Mouse (Mus musculus) liver, postnatal 0 days (tissue): ENCODE data around the gene Otulin. TPM values are rescaled to one million over a fixed set of nuclear protein-coding genes. Genes with fewer than 3 reads are reported as not detected.

Experiments
- ATAC-seq: fragments of 200-750 bp; cut with Nextera tagmentation; 2 replicates; pipeline ENCODE4 v1.8.0; 2017; ENCODE audit warnings: mild to moderate bottlenecking, moderate library complexity
- DNase-seq: peaks from one replicate; pipeline ENCODE4 v3.0.0-alpha.2; 2016
- H3K27ac ChIP-seq: fragments of 300-500 bp; sonication (generic); 2 replicates; pipeline ENCODE4 v1.5.1; 2014; ENCODE audit warnings: antibody characterized with exemption, moderate library complexity, mild to moderate bottlenecking, low read depth
- H3K27me3 ChIP-seq: fragments of 300-500 bp; sonication (generic); 2 replicates; pipeline ENCODE4 v1.6.1; 2014; ENCODE audit warnings: low read length, control low read depth, mixed read lengths; ENCODE audit not compliant: insufficient read depth
- H3K36me3 ChIP-seq: fragments of 300-500 bp; sonication (generic); replicated peaks from 2 replicates; pipeline ENCODE4 v1.6.1; 2014; ENCODE audit warnings: mild to moderate bottlenecking, control low read depth, low read length, moderate library complexity, mixed read lengths; ENCODE audit not compliant: insufficient read depth
- H3K4me1 ChIP-seq: fragments of 300-500 bp; sonication (generic); 2 replicates; pipeline ENCODE4 v1.6.1; 2014; ENCODE audit warnings: antibody characterized with exemption, mild to moderate bottlenecking, control low read depth; ENCODE audit not compliant: insufficient read depth
- H3K4me2 ChIP-seq: fragments of 300-500 bp; sonication (generic); 2 replicates; pipeline ENCODE4 v1.6.1; 2014; ENCODE audit warnings: low read depth, mild to moderate bottlenecking, low read length, moderate library complexity, mixed read lengths
- H3K4me3 ChIP-seq: fragments of 300-500 bp; sonication (generic); 2 replicates; pipeline ENCODE4 v1.5.1; 2014; ENCODE audit warnings: low read depth, low read length
- H3K9ac ChIP-seq: fragments of 300-500 bp; sonication (generic); replicated peaks from 2 replicates; pipeline ENCODE4 v1.6.1; 2014; ENCODE audit warnings: mild to moderate bottlenecking, moderate library complexity
- H3K9me3 ChIP-seq: fragments of 300-500 bp; sonication (generic); 2 replicates; pipeline ENCODE4 v1.6.1; 2016; ENCODE audit warnings: mild to moderate bottlenecking, control low read depth, low read length, mixed read lengths
- CTCF ChIP-seq: sonication (generic); IDR thresholded peaks from 2 replicates; pipeline ENCODE4 v1.5.1; 2016; ENCODE audit warnings: antibody characterized with exemption, low read depth
- EP300 ChIP-seq: IDR thresholded peaks from 2 replicates; pipeline ENCODE4 v1.6.1; 2016; ENCODE audit warnings: antibody characterized with exemption, low read depth, mild to moderate bottlenecking
- WGBS: fragments of 180-500 bp; shearing (Covaris S2); extraction: QIAGEN DNeasy Blood & Tissue Kit; methylation state at CpG from one replicate; pipeline ENCODE4 v1.1.7; 2014; ENCODE audit not compliant: insufficient replicate concordance; 5-methylcytosine and 5-hydroxymethylcytosine counted together
- polyA plus RNA-seq: library from polyadenylated mRNA; unstranded; fragments of >200 nt; fragmentation: Nextera tagmentation; extraction: Ambion mirVana; gene quantifications from 2 replicates; pipeline ENCODE4 v1.2.1, GENCODE M21; 2015

Otulin gene
- 20.8 and 23.5 TPM in 2 replicates for polyA plus RNA-seq

DNA sequence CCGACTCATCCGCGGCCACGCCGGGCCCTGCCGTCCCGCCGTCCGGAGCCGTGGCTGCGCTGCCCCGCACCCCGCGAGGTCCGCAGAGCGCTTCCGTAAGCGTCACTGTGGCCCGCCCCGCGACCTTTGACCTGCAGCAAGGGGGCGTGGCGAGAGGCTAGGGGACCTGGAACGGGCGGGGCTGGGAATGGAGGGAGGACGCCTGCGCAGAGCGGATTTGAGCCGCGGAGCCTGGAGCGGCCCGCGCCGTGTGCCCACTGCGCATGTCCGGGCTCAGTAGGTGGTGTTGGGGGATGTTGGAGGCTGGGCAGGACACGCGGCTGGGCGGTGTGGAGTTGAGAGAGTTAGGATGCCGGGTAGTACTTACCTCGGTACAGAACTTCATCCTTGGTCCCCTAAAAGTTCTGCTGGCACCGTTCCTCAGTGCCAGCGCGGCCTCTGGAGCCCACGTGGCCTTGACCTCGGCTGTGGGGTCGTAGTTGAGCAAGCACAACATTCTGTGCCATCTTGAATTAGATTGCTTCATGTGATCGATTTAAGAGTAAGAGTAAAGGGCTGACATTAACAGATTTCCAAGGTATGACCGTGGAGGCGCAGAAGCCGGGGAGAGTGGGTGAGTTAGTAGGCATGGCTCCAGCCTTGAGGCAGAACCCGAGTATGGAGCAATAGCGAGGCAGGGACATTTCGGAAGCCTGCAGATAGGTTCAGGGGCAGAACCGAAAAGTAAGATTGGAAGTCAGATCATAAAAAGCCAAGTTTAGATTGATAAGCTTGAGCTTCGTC, at the start of gene Otulin:
TSS of gene Otulin (minus strand) at position 93 of the 783 bp plus-strand sequence.
- peaks cover 39% of the 10 kb centered on the region for H3K4me1 ChIP-seq
- WGBS = 7% methylated on average over 56 of the region's 56 CpGs

DNA sequence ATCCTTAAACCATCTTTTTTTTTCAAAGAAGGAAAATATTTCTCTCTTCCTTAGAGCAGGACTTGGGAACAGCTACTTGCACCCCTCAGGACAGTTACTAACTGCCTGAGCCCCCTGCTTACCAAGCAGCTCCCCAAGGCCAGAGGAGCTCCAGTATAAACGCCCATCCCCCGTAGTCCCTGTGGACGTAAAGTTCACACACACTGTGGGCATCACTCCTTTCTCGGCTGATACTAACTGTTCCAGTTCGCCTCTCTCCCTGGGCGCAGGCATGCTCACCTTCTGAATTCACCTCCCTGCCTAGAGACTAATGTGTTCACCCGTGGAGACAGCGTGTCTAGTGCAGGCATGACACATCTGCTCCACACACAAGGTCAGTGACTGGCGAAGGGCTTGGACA, 48.0 kb upstream of the Otulin start:
- 68% methylated on average over 9 of the region's 9 CpGs for WGBS
- H3K4me1 ChIP-seq = peaks cover 8% of the 10 kb centered on the region
- TF ChIP-seq CTCF (no peak), EP300 (no peak)
- no peak overlapping the region for H3K9ac ChIP-seq
- no peak overlapping the region for H3K4me2 ChIP-seq
- no peaks in the 10 kb centered on the region for H3K9me3 ChIP-seq
- no peak for ATAC-seq
- H3K4me3 ChIP-seq = no peak overlapping the region
- DNase-seq = no peak
- peaks cover 3% of the 10 kb centered on the region; the same call in 1 of the 2 replicates for H3K27me3 ChIP-seq
- no peaks in the 10 kb centered on the region for H3K36me3 ChIP-seq
- H3K27ac ChIP-seq = no peak overlapping the region

More for the DNA sequence above, at the start of gene Otulin:
- H3K27me3 ChIP-seq = no peaks in the 10 kb centered on the region
- peak within 1 kb of the TSS; percentile 97 for H3K9ac ChIP-seq
- TF ChIP-seq EP300 (no peak), CTCF (peak; percentile 24; the same call in 1 of the 2 replicates)
- DNase-seq (peak; percentile 99), ATAC-seq (peak; percentile 95)
- no peaks in the 10 kb centered on the region for H3K9me3 ChIP-seq
- peak within 1 kb of the TSS; percentile 89 for H3K27ac ChIP-seq
- H3K36me3 ChIP-seq = peaks cover 4% of the 10 kb centered on the region; the same call in 1 of the 2 replicates
- H3K4me2 ChIP-seq = peak within 1 kb of the TSS; percentile 85
- peak within 1 kb of the TSS; percentile 86 for H3K4me3 ChIP-seq

DNA sequence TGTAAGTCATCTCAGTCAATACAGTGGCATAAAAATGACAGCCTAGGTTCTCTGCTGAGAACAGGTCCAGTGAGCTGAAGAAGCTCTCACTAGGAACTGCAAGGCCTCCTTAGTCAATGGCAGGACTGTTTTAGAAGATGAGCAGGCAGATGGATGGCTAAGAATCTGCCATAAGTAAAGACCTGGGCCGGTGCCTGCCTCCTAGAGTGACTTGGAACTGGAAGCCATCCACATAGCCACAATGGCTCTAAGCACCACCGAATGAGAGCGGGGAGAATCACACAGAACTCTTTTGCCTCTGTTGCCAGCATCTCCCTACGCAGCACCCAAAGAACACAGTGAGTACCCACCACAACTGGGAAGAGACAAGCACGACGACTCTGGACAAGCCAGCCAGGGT, 47.3 kb upstream of the Otulin start:
- peaks cover 3% of the 10 kb centered on the region; the same call in 1 of the 2 replicates for H3K27me3 ChIP-seq
- TF ChIP-seq EP300 = no peak
- TF ChIP-seq CTCF = no peak
- H3K36me3 ChIP-seq = no peaks in the 10 kb centered on the region
- WGBS = 72% methylated on average over 6 of the region's 6 CpGs
- H3K4me1 ChIP-seq = peaks cover 8% of the 10 kb centered on the region
- no peaks in the 10 kb centered on the region for H3K9me3 ChIP-seq
- H3K4me2 ChIP-seq = no peak overlapping the region
- H3K9ac ChIP-seq = no peak overlapping the region
- H3K4me3 ChIP-seq = no peak overlapping the region
- ATAC-seq = no peak
- DNase-seq = no peak
- H3K27ac ChIP-seq = no peak overlapping the region

DNA sequence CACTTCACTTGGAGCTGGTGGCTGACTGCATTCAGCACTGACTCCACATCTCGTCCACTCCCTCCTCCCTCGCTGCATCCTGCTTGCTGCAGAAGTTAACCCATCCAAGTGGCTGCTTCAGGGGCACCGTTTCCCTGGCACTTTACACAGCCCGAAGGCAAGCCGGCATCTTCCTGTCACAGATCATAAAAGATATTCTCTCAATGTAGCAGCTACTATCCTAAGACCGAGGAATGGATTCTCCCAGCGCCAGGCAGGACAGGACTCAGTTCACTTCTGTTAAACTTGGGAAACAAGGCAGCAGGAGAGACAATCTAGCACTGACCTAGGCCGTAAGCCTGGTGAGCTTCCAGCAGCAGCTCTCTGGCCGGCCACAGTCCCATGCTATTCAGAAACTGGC, 45.7 kb upstream of the Otulin start:
- Histone ChIP-seq H3K9ac (no peak overlapping the region), H3K36me3 (no peaks in the 10 kb centered on the region), H3K4me1 (peaks cover 6% of the 10 kb centered on the region), H3K4me3 (no peak overlapping the region), H3K9me3 (no peaks in the 10 kb centered on the region), H3K27me3 (peaks cover 3% of the 10 kb centered on the region; the same call in 1 of the 2 replicates), H3K27ac (no peak overlapping the region), H3K4me2 (no peak overlapping the region)
- ATAC-seq (no peak), DNase-seq (no peak)
- WGBS = 49% methylated on average over 9 of the region's 9 CpGs
- TF ChIP-seq CTCF (no peak), EP300 (no peak)

DNA sequence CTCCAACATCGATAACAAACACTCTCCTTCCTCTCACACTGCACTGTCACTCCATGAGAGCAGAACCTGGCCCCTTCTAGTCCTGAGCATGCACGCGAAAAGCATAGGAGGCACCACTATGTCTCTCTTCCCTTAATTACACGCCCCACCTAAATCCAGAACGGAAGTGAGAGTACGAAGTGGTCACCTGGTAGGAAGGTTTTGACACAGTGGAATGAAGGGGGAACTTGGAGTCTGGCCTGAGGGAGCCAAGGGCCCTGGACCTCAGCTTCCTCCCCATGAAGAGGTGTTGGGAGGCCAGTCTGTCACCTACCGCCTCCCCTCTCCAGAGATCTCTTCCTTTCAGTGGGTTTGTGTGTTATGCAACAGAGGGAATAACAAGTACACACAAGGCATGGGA, 44.6 kb upstream of the Otulin start:
- ATAC-seq (no peak; the same call in 1 of the 2 replicates), DNase-seq (no peak)
- TF ChIP-seq EP300 (no peak), CTCF (no peak)
- H3K4me1 ChIP-seq = peaks cover 2% of the 10 kb centered on the region
- peaks cover 3% of the 10 kb centered on the region; the same call in 1 of the 2 replicates for H3K27me3 ChIP-seq
- no peak overlapping the region for H3K9ac ChIP-seq
- H3K9me3 ChIP-seq = no peaks in the 10 kb centered on the region
- H3K4me2 ChIP-seq = 0 out of 2 replicates have a peak overlapping the region, but pooled peaks have one; percentile 9
- peak overlapping the region; percentile 44; the same call in 1 of the 2 replicates for H3K27ac ChIP-seq
- no peak overlapping the region for H3K4me3 ChIP-seq
- 46% methylated on average over 7 of the region's 7 CpGs for WGBS
- no peaks in the 10 kb centered on the region for H3K36me3 ChIP-seq

DNA sequence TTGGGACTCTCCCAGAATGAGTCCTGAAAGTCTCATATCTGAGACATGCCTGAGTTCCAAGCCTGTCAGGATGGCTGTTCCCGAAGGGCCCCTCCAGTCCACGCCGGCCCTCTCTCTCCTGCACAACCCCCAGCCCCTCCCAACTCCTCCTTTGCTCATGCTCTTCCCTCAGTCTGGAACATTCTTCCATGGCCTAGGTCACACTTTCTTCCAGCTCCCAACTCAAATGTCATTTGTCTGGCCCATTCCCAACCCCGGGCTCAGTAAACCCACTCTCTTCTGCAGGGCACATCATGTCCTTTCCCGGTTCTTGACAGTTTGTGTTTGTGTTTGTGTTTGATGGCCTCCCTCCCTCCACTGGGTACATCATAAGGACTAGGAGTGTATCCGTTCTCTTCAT, 43.5 kb upstream of the Otulin start:
- Histone ChIP-seq H3K9ac (no peak overlapping the region), H3K27me3 (no peaks in the 10 kb centered on the region), H3K9me3 (no peaks in the 10 kb centered on the region), H3K36me3 (no peaks in the 10 kb centered on the region), H3K4me3 (no peak overlapping the region), H3K27ac (no peak overlapping the region), H3K4me2 (no peak overlapping the region), H3K4me1 (peaks cover 2% of the 10 kb centered on the region)
- TF ChIP-seq CTCF = no peak
- no peak for TF ChIP-seq EP300
- 72% methylated on average over 6 of the region's 6 CpGs for WGBS
- no peak for ATAC-seq
- DNase-seq = no peak
